Mouse (Mus musculus) MEL (cell line): ENCODE measurements around the gene Fbxo6. TPM values are rescaled to one million over a fixed set of nuclear protein-coding genes. Genes with fewer than 3 reads are reported as not detected.

Experiments
- DNase-seq: peaks from one replicate; pipeline ENCODE4 v3.0.0; 2011; ENCODE audit warnings: low read depth, low spot score
- H3K27ac ChIP-seq: 2 replicates; pipeline ENCODE4 v1.5.1; 2012; ENCODE audit warnings: low read depth, mild to moderate bottlenecking, control low read depth, low read length, moderate library complexity; ENCODE audit not compliant: control insufficient read depth
- H3K27me3 ChIP-seq, 2 experiments: fragments of 150-350 bp in 1 of 2; sonication (generic) in 1 of 2; 2 replicates each; pipeline ENCODE4 v1.6.1; 2012; ENCODE audit warnings: low read length in 2 of 2, mild to moderate bottlenecking in 2 of 2, improper control_type of control experiment in 1 of 2, moderate library complexity in 1 of 2; ENCODE audit not compliant: insufficient read depth in 2 of 2, control insufficient read depth in 1 of 2
- H3K36me3 ChIP-seq, 2 experiments: 2 replicates each; pipeline ENCODE4 v1.6.1; 2012 to 2014; ENCODE audit warnings: low read length in 2 of 2, improper control_type of control experiment in 1 of 2, inconsistent platforms in 1 of 2, mild to moderate bottlenecking in 1 of 2; ENCODE audit not compliant: insufficient read depth in 2 of 2, control insufficient read depth in 1 of 2
- H3K4me1 ChIP-seq, 2 experiments: fragments of 150-350 bp in 1 of 2; sonication (generic) in 1 of 2; 2 replicates each; pipeline ENCODE4 v1.6.1; 2012; ENCODE audit warnings: low read length in 2 of 2, improper control_type of control experiment in 1 of 2, mild to moderate bottlenecking in 1 of 2; ENCODE audit not compliant: insufficient read depth in 2 of 2, control insufficient read depth in 1 of 2
- H3K4me3 ChIP-seq, 2 experiments: fragments of 150-350 bp in 1 of 2; sonication (generic) in 1 of 2; 2 replicates each; pipeline ENCODE4 v1.5.1; 2012; ENCODE audit warnings: low read depth in 2 of 2, low read length in 2 of 2, mild to moderate bottlenecking in 2 of 2, moderate library complexity in 2 of 2, control low read depth in 1 of 2, improper control_type of control experiment in 1 of 2; ENCODE audit not compliant: control insufficient read depth in 1 of 2, insufficient read depth in 1 of 2
- H3K79me2 ChIP-seq: 2 replicates; pipeline ENCODE4 v1.6.1; 2012; ENCODE audit warnings: mild to moderate bottlenecking, low read length, moderate library complexity; ENCODE audit not compliant: control insufficient read depth, poor library complexity, insufficient read depth
- H3K9ac ChIP-seq: 2 replicates; pipeline ENCODE4 v1.6.1; 2012; ENCODE audit warnings: low read depth, mild to moderate bottlenecking, control low read depth, low read length, moderate library complexity; ENCODE audit not compliant: control insufficient read depth, poor library complexity, severe bottlenecking
- H3K9me3 ChIP-seq: fragments of 150-350 bp; sonication (generic); replicated peaks from 2 replicates; pipeline ENCODE4 v1.6.1; 2012; ENCODE audit warnings: mild to moderate bottlenecking, low read length, improper control_type of control experiment, moderate library complexity; ENCODE audit not compliant: insufficient read depth
- BHLHE40 ChIP-seq: IDR thresholded peaks from 2 replicates; pipeline ENCODE4 v1.6.1; 2012; ENCODE audit warnings: low read depth, mild to moderate bottlenecking, inconsistent platforms, low read length, improper control_type of control experiment, borderline replicate concordance
- CHD1 ChIP-seq: IDR thresholded peaks from 2 replicates; pipeline ENCODE4 v1.6.1; 2012; ENCODE audit warnings: low read depth, mild to moderate bottlenecking, inconsistent platforms, low read length, improper control_type of control experiment
- CHD2 ChIP-seq: IDR thresholded peaks from 2 replicates; pipeline ENCODE4 v1.6.1; 2011; ENCODE audit warnings: low read length, improper control_type of control experiment
- E2F4 ChIP-seq: IDR thresholded peaks from 2 replicates; pipeline ENCODE4 v1.6.1; 2011; ENCODE audit warnings: low read depth, low read length, improper control_type of control experiment, borderline replicate concordance
- EP300 ChIP-seq, 2 experiments: IDR thresholded peaks; 2 replicates each; pipeline ENCODE4 v1.6.1; 2011; ENCODE audit warnings: improper control_type of control experiment in 2 of 2, low read length in 2 of 2, low read depth in 1 of 2, mild to moderate bottlenecking in 1 of 2
- ETS1 ChIP-seq: IDR thresholded peaks from 2 replicates; pipeline ENCODE4 v1.6.1; 2012; ENCODE audit warnings: low read depth, mild to moderate bottlenecking, inconsistent platforms, low read length, improper control_type of control experiment, moderate library complexity
- GABPA ChIP-seq: IDR thresholded peaks from 2 replicates; pipeline ENCODE4 v1.6.1; 2012; ENCODE audit warnings: low read depth, mild to moderate bottlenecking, inconsistent platforms, low read length, improper control_type of control experiment, moderate library complexity
- KAT2A ChIP-seq: conservative IDR thresholded peaks from 2 replicates; pipeline ENCODE4 v1.6.1; 2012; ENCODE audit warnings: low read depth, low read length, improper control_type of control experiment, inconsistent platforms
- MAFK ChIP-seq: IDR thresholded peaks from 2 replicates; pipeline ENCODE4 v1.6.1; 2011; ENCODE audit warnings: low read depth, mild to moderate bottlenecking, low read length, improper control_type of control experiment, borderline replicate concordance
- NELFE ChIP-seq: IDR thresholded peaks from 2 replicates; pipeline ENCODE4 v1.6.1; 2011; ENCODE audit warnings: low read depth, low read length, improper control_type of control experiment
- POLR2A ChIP-seq, 2 experiments: IDR thresholded peaks; 2 replicates each; pipeline ENCODE4 v1.6.1; 2011 to 2012; ENCODE audit warnings: low read length in 2 of 2, mild to moderate bottlenecking in 2 of 2, control low read depth in 1 of 2, improper control_type of control experiment in 1 of 2, low read depth in 1 of 2, moderate library complexity in 1 of 2; ENCODE audit not compliant: control insufficient read depth in 1 of 2, insufficient read depth in 1 of 2, poor library complexity in 1 of 2
- POLR2AphosphoS2 ChIP-seq: IDR thresholded peaks from 2 replicates; pipeline ENCODE4 v1.6.1; 2011; ENCODE audit warnings: low read length, improper control_type of control experiment
- POLR2AphosphoS5 ChIP-seq: IDR thresholded peaks from 2 replicates; pipeline ENCODE4 v1.6.1; 2012; ENCODE audit warnings: low read depth, borderline replicate concordance, mild to moderate bottlenecking, inconsistent platforms, low read length, moderate library complexity, mixed read lengths
- RCOR1 ChIP-seq: IDR thresholded peaks from 2 replicates; pipeline ENCODE4 v1.6.1; 2012; ENCODE audit warnings: low read depth, mild to moderate bottlenecking, inconsistent platforms, low read length, improper control_type of control experiment
- SIN3A ChIP-seq: IDR thresholded peaks from 2 replicates; pipeline ENCODE4 v1.6.1; 2012; ENCODE audit warnings: low read length, improper control_type of control experiment, inconsistent platforms
- TAL1 ChIP-seq: IDR thresholded peaks from 2 replicates; pipeline ENCODE4 v1.6.1; 2012; ENCODE audit warnings: mild to moderate bottlenecking, inconsistent platforms, low read length, moderate library complexity, mixed read lengths
- TBP ChIP-seq: IDR thresholded peaks from 2 replicates; pipeline ENCODE4 v1.8.0; 2011; ENCODE audit warnings: low read depth, low read length, improper control_type of control experiment
- TCF12 ChIP-seq: IDR thresholded peaks from 2 replicates; pipeline ENCODE4 v1.6.1; 2014; ENCODE audit warnings: low read depth, mild to moderate bottlenecking, inconsistent platforms, low read length, improper control_type of control experiment, moderate library complexity
- UBTF ChIP-seq: IDR thresholded peaks from 2 replicates; pipeline ENCODE4 v1.6.1; 2012; ENCODE audit warnings: low read depth, mild to moderate bottlenecking, inconsistent platforms, low read length, improper control_type of control experiment, moderate library complexity, borderline replicate concordance; ENCODE audit not compliant: insufficient read depth
- USF1 ChIP-seq: IDR thresholded peaks from 2 replicates; pipeline ENCODE4 v1.6.1; 2014; ENCODE audit warnings: low read depth, mild to moderate bottlenecking, inconsistent platforms, low read length, improper control_type of control experiment, moderate library complexity
- USF2 ChIP-seq, 2 experiments: IDR thresholded peaks; 2 replicates each; pipeline ENCODE4 v1.6.1; 2011 to 2012; ENCODE audit warnings: improper control_type of control experiment in 2 of 2, low read length in 2 of 2, borderline replicate concordance in 1 of 2, inconsistent platforms in 1 of 2, low read depth in 1 of 2, mild to moderate bottlenecking in 1 of 2; ENCODE audit not compliant: insufficient read depth in 1 of 2
- ZC3H11A ChIP-seq: IDR thresholded peaks from 2 replicates; pipeline ENCODE4 v1.6.1; 2012; ENCODE audit warnings: low read depth, mild to moderate bottlenecking, inconsistent platforms, low read length, improper control_type of control experiment
- ZKSCAN1 ChIP-seq: IDR thresholded peaks from 2 replicates; pipeline ENCODE4 v1.6.1; 2012; ENCODE audit warnings: low read depth, mild to moderate bottlenecking, inconsistent platforms, low read length, improper control_type of control experiment, moderate library complexity
- ZNF384 ChIP-seq: IDR thresholded peaks from 2 replicates; pipeline ENCODE4 v1.6.1; 2012; ENCODE audit warnings: low read depth, mild to moderate bottlenecking, inconsistent platforms, low read length, improper control_type of control experiment
- polyA plus RNA-seq, 2 experiments: library from polyadenylated mRNA; stranded (reverse) in 1 of 2; unstranded in 1 of 2; fragments of >175 nt in 1 of 2; fragments of >200 nt in 1 of 2; gene quantifications; 2 replicates each; pipeline versions ENCODE4 v1.2.1 to v1.2.4; 2012; ENCODE audit warnings: low replicate concordance in 2 of 2, low read depth in 1 of 2; ENCODE audit not compliant: insufficient read length in 2 of 2, insufficient read depth in 1 of 2, missing spikeins in 1 of 2
- total RNA-seq: library from RNA; depleted of rRNA; stranded (reverse); fragments of 300-350 nt; gene quantifications from 2 replicates; pipeline ENCODE4 v1.2.3, GENCODE M21; 2012

Fbxo6 gene
- total and polyA plus RNA-seq, 3 experiments, result 37.3 to 62.6 TPM; not detected in 1

- peaks cover 0 to 2% of the 10 kb centered on the region in 2 experiments; a peak in 2 of 4 replicates for H3K4me1 ChIP-seq
- DNase-seq, result no peak
- no peak overlapping the region for H3K27ac ChIP-seq
- no peak overlapping the region for H3K4me3 ChIP-seq
- no peaks in the 10 kb centered on the region for H3K36me3 ChIP-seq
- no peaks in the 10 kb centered on the region for H3K27me3 ChIP-seq
- H3K79me2 ChIP-seq, result no peaks in the 10 kb centered on the region
- H3K9me3 ChIP-seq, result no peaks in the 10 kb centered on the region
- no peak for TF ChIP-seq USF1
- no peak for TF ChIP-seq USF2 (IDR thresholded peaks at IDR 0.05; ENCODE audit: borderline replicate concordance in 1 of 2, insufficient read depth in 1 of 2, low read depth in 1 of 2, low read length in 2 of 2)
- TF ChIP-seq TCF12, result no peak
- no peak for TF ChIP-seq MAFK
- no peak for TF ChIP-seq TAL1
- TF ChIP-seq BHLHE40, result no peak
- TF ChIP-seq RCOR1, result no peak
- TF ChIP-seq ZNF384, result no peak
- no peak for TF ChIP-seq EP300 (IDR thresholded peaks at IDR 0.05; ENCODE audit: low read depth in 1 of 2, low read length in 2 of 2)
- TF ChIP-seq CHD1, result no peak
- TF ChIP-seq ETS1, result no peak
- TF ChIP-seq KAT2A, result no peak
- TF ChIP-seq NELFE, result no peak
- no peak for TF ChIP-seq POLR2AphosphoS2
- TF ChIP-seq E2F4, result no peak
- no peak for TF ChIP-seq POLR2AphosphoS5
- no peak for TF ChIP-seq ZKSCAN1
- TF ChIP-seq CHD2, result no peak
- H3K9ac ChIP-seq, result no peak overlapping the region
These were observed 22.5 kb upstream of the Fbxo6 start for GRCm38 (mm10) chr4:148174495-148174862.

DNA sequence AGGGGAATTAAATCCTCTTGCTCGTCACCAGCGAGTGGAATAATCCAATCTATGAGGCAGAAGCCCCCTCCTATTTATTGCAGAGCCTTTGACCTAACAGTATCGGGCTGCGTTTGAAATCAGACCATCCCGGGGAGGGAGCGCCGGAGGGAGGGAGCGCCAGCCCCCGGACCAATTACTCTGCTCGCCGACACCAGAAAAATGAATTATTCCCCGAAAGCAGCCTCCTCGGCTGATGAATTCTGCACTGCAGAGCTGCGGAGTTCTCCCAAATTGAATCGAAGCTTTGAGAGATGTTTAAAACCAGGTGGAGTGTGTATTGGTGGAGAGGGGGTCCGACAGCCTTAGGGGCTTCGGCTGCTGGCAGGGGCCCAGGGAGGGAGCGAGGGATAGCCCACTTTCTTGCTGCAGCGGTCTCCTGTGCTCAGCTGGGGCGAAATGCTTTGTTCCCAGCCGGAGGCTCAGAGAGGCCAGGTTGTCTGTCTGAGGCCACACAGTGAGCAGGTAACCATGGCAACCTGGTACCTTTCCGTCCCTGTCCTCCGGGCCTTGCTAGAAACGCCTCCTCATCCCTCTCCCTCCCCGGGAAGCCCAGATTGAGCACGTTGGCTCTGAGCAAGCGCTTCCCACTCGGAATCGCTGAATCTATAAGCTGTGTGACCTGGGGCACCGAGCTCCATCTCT lies 22.0 kb upstream of the Fbxo6 start:
- no peak overlapping the region for H3K4me3 ChIP-seq
- H3K36me3 ChIP-seq, result no peaks in the 10 kb centered on the region
- H3K79me2 ChIP-seq, result no peaks in the 10 kb centered on the region
- no peak for DNase-seq
- no peak for TF ChIP-seq UBTF
- TF ChIP-seq ZC3H11A, result no peak
- TF ChIP-seq E2F4, result no peak
- TF ChIP-seq NELFE, result no peak
- no peak for TF ChIP-seq GABPA
- no peak for TF ChIP-seq TBP
- TF ChIP-seq ETS1, result no peak
- no peak for TF ChIP-seq TAL1
- TF ChIP-seq SIN3A, result no peak
- no peak for TF ChIP-seq USF1
- TF ChIP-seq USF2 (IDR thresholded peaks at IDR 0.05; ENCODE audit: borderline replicate concordance in 1 of 2, insufficient read depth in 1 of 2, low read depth in 1 of 2, low read length in 2 of 2), result no peak
- TF ChIP-seq POLR2A (IDR thresholded peaks at IDR 0.05; ENCODE audit: control insufficient read depth in 1 of 2, insufficient read depth in 1 of 2, low read depth in 1 of 2, low read length in 2 of 2, poor library complexity in 1 of 2), result no peak
- no peak for TF ChIP-seq CHD2
- H3K27ac ChIP-seq, result no peak overlapping the region
- H3K4me1 ChIP-seq, result peaks cover 0 to 2% of the 10 kb centered on the region in 2 experiments; a peak in 2 of 4 replicates
- no peaks in the 10 kb centered on the region for H3K27me3 ChIP-seq
- H3K9me3 ChIP-seq, result no peaks in the 10 kb centered on the region
- no peak overlapping the region for H3K9ac ChIP-seq
